Mouse (Mus musculus) spleen, postnatal 36 days (tissue): ENCODE results near the gene Plscr3.
A peak's percentile ranks its signal among the peaks of the same experiment; 100 is the strongest.
"Not testable (repeated sequence)": the region's sequence is repeated elsewhere in the genome, so short reads cannot be mapped to it uniquely, and the experiment has no call there.

Experiments
- DNase-seq, 2 experiments: peaks; one replicate each; pipeline ENCODE4 v3.0.0; 2022; ENCODE audit warnings: low spot score in 2 of 2, mixed read lengths in 1 of 2

Plscr3 gene

GRCm38 (mm10) chr11:69828832-69829231 lies 17.3 kb upstream of the Plscr3 start:
- DNase-seq: no peak

GRCm38 (mm10) chr11:69833554-69833953 lies 12.6 kb upstream of the Plscr3 start:
- no peak for DNase-seq

GRCm38 (mm10) chr11:69834001-69834549 lies 12.1 kb upstream of the Plscr3 start:
- DNase-seq: peak; percentile 52 to 54

- DNase-seq: no peak
Measured at GRCm38 (mm10) chr11:69835326-69835965, 10.7 kb upstream of the Plscr3 start.

GRCm38 (mm10) chr11:69835966-69836335 lies 10.2 kb upstream of the Plscr3 start:
- no peak for DNase-seq

GRCm38 (mm10) chr11:69836703-69837576 lies 9.2 kb upstream of the Plscr3 start:
- no peak for DNase-seq

- DNase-seq: no peak
Measured at GRCm38 (mm10) chr11:69837604-69837951, 8.6 kb upstream of the Plscr3 start, which contains the start of gene Nlgn2. Gene Nlgn2 (minus strand): TSS chr11:69837784.

- peak; percentile 92 to 96 for DNase-seq
Measured at GRCm38 (mm10) chr11:69837952-69838713, 8.0 kb upstream of the Plscr3 start, which contains the start of gene Tmem256. Gene Tmem256 (plus strand): TSS chr11:69838514.

GRCm38 (mm10) chr11:69838714-69839104 lies 7.5 kb upstream of the Plscr3 start:
- no peak for DNase-seq

- DNase-seq: no peak
Measured at GRCm38 (mm10) chr11:69846738-69847688, 837 bp downstream of the Plscr3 start.

GRCm38 (mm10) chr11:69848021-69848420 lies 1.8 kb downstream of the Plscr3 start:
- no peak for DNase-seq

- DNase-seq: no peak
Measured at GRCm38 (mm10) chr11:69849128-69849527, 3.0 kb downstream of the Plscr3 start.

GRCm38 (mm10) chr11:69849884-69850283 lies 3.7 kb downstream of the Plscr3 start:
- no peak for DNase-seq

- DNase-seq: no peak
Measured at GRCm38 (mm10) chr11:69850754-69851153, 4.6 kb downstream of the Plscr3 start.

- peak; percentile 71 to 82 for DNase-seq
Measured at GRCm38 (mm10) chr11:69853994-69854393, 7.8 kb downstream of the Plscr3 start.

- DNase-seq: no peak
Measured at GRCm38 (mm10) chr11:69854680-69855079, 8.5 kb downstream of the Plscr3 start.

GRCm38 (mm10) chr11:69855347-69855746 lies 9.2 kb downstream of the Plscr3 start:
- DNase-seq: peak; percentile 56 to 64

- no peak for DNase-seq
Measured at GRCm38 (mm10) chr11:69858113-69858998, 12.2 kb downstream of the Plscr3 start, which contains the start of gene Tnk1. Gene Tnk1 (minus strand): TSS chr11:69858730.

- DNase-seq: not testable (repeated sequence)
Measured at GRCm38 (mm10) chr11:69863729-69864128, 17.6 kb downstream of the Plscr3 start.
